Mouse (Mus musculus): Measurements from ENCODE around the gene Nfasc.

Gene Nfasc

DNA sequence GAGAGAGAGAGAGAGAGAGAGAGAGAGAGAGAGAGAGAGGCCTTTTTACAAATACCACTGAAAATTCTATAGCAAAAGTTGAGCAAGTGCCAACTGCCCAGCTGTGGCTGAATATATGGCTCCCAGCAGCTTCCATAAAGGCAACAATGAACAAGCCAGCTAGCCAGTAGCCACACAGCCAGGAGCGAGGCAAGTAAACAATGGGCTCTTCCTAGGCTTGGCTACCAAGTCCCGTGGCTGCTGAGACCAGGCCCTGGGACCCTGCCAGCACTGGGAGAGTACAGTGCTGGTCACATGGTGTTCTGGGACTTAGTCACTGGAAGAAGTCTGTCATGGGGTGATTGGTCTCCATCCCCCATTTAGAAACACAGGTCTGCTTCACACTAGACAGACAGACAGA lies 14.0 kb downstream of the Nfasc start:
- DNase-seq: no peak

DNA sequence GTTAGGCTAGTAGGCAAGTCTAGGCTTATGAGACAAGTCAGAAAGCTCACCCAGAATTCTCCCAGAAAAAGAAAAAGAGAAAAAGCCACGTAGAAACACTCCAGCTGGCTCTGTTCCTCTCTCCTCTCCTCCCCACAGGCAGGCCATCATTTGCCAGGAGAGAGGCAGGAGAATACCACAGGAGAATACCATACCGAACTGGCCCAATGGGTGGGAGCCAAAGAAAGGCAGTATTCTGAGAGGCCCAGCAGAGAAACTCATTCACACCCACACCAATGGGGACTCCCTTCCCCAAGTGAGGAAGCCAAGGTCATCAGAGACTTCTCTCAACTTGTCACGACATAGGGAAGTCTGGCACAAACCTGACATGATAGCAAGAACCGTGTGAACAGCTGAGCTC lies 19.2 kb downstream of the Nfasc start:
- DNase-seq: no peak

DNA sequence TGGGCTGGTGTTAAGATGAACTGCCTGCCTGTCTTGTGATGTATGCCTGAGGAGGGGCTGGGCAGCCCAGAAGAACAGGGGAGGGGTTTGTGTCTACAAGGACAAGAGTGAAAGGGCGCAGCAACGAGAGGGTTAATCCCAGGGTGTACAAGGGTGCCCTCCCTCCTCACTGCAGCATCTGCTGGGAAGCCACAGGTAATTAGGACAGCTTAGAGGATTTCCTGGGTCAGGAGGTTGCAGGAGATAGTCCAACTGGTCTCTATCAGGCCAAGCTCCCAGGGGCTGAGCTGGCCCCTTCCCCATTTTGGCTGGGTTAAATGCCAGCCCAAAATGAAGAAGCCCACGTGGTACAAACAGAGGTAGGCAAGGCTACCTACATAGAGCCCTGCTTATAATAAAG lies 20.3 kb downstream of the Nfasc start:
- no peak for DNase-seq

DNA sequence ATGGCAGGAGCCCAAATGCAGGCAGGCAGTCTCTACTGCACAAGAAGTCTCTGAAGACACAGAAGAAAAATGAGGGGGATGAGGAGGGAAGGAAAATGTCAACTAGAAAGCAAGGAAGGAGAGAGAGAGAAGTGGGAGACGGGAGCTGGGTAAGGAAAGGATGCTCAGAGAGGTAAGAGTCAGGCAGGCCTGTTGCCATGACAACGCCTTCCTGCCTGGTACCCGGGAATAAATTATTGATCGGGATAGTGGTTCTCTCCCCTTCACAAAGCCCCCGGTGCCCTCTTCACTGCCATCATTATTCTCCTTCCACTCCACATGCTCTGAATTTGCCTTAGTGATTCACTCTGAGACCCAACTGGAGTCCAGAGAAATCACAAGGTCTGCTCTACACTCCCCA lies 23.4 kb downstream of the Nfasc start:
- DNase-seq: no peak

DNA sequence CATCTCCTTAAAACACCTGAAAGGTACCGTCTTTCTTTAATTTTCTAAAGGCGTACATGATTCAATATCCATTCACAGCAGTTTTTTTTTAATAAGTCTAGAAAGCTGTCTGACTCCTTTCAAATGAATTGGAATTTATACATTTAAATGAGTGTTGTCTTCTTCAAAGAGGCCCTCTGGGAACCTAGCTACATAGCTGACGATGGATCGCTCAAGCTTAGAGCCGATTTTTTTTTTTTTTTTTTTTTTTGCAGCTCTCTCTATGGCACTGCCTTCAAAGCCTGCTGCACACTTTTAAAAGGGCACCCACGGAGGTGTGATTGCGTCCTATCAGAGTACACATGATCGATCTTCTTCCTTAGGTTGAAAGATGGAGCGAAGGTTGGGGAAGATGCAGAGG lies 26.6 kb downstream of the Nfasc start:
- DNase-seq: no peak

DNA sequence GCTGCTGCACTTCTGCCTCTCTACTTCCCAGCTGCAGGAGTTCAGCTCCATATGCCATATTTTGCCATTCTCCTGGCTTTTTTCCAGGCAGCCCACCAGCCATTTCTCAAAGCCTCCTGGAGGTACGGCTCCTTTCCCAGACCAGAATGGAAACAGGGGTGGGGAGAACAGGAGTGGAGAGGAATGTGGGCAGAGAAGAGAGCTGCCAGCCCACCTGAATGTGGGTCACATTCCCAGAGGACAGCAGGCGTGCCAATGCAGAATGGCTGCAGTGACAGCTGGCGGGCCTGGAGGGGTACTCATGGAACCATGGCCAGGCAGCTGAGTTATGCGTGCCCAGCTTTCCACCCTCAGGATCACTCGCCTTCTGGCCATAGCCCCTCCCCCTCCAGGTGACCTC lies 32.2 kb downstream of the Nfasc start:
- DNase-seq: peak in 1 of 2 experiments; percentile 6

DNA sequence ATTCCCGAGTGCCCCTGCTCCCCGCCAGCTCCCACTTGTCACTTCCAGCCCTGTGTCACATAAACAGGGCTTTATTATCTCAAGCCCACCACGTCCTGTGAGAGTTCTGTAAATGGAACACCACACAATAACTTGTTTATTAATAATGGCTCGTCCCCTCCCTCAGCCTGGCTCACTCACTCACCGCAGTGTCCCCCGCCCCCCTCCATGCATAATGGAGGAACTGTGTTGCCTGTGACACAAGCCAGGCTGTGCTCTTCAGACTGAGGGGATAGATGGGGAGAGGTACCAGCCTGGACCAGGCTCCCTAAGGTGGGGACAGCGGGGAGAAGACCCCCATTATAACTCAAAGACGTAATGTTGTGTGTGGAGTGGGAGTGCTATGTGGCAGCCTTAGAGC lies 34.3 kb downstream of the Nfasc start:
- no peak for DNase-seq

DNA sequence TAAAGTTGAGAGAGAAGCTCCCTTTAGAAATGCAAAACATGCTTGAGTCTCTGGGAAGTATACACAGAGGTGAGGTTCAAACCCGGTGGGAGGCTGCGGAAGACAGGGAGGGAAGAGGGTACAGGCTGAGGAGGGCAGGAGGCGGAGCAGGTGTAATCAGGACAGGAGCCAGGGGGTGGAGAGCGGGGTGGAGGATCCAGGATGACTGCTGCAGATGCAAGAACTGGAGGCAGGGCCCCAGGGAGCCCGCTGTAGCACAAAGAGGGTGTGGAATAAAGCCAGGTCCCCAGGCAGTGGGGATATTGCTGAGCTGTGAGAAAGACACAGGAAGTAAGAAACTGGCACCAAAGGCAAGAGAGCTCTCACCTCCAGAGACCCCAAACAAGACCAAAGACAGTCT lies 38.1 kb downstream of the Nfasc start:
- DNase-seq: no peak

DNA sequence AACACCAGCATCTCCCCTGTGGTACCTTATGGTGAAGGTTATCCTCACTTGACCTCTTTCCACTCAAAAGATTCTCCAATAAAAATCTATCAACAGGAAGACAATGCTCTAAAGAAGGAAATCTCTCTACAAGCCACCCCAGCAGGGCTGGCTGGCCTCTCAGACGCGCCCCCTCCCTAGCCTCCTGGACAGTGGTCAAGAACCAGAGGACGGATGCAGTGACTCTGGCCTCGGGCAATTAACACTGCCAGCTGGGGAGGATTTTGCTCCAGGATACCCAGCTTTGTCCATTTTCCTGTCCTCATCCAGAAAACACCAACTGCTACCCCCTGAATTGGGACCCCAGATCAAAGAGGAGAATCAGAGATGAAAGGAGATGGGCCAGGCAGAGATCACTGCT lies 44.7 kb downstream of the Nfasc start:
- DNase-seq: no peak

DNA sequence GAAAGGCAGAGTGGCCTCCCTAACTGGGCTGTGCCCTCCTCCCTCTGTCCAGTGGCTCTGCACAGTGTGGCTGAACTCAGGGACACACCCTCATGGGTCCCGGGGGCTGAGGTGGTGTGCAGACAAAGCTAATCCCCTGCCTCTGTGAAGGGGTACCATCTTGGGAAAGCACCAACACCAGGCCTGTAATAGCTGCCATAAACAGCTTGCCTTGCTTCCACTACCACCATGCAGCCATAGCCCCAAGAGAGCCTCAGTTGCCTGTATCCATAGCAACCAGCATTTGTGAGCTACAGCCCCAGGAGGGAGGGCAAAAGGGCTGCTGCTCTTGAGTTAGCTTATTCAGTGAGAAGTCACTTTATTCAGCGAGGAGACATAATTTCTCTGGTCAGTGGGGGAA lies 45.4 kb downstream of the Nfasc start:
- no peak for DNase-seq

DNA sequence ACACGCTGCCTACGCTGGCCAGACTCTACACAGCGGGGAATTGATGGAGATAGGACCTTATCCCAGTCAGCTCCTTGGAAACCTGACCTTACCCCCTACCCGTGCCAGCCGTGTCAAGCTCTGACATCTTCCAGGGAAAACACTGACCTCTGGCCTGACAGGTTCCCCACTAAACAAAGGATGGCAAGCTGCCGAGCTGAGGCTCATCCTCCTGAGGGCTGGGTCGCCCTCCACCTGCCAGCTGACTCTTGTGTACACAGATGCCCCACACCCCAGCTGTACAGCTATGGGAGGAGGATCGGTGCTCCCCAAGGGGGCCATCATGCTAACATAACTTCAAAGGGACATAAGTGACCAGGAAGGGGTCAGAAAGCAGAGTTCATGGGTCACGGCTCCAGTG lies 47.6 kb downstream of the Nfasc start:
- no peak for DNase-seq

DNA sequence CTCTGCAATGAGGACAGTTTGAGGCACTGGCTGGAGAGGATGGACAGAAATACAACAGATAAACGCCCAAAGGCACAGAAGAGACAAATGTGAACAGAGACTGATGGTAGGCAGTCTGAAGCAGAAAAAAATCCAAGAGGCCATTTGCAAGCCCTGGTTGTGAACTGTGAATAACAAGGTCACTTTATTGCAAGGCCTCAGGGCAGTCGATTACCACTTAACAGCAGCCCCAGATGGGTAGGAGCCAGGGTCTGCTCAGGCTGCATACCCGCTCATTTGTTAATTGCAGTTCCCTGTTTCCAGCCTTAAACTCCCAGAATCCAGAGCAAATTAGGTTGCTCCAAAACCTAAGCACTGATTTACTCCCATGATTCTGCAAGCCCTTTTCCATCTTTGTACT lies 52.4 kb downstream of the Nfasc start:
- no peak for DNase-seq

DNA sequence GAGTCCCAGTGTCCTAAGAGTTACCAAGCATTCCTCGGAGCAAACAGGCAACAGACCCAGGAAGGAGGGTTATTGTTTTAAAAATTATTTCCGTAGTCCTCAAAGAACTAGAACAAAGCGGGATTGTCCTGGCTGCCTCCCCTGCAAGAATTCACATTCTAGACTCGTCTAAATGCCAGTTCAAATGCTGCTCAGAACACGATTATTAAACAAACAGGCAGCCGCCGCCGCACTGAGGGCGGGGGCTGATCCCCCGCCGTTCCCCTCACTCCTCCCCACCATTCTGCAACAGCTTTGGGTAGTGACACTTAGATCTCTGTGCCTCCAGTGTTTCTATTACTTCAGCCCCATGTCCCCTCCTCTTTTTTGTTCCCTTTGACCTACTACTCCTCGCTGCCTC lies 62.7 kb downstream of the Nfasc start:
- DNase-seq: no peak

DNA sequence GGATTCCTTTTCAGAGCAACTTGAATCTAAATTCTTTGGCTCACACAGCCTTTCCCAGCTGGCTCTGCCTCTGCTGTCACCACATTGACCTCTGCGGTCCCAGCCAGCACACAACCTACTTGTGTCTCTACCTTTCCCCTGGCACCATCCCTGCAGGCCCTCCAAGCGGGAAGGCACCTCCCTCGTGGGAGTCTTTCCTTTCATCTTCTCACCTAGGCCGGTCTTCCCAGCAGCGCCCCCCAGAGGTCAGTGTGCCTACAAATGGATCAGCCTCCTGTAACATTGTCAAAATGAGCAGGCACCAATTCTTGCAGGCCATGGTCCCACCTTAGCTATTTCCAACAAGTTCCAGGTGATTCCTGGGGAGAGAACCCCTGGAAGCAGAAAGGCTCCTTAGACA lies 63.5 kb downstream of the Nfasc start:
- DNase-seq: peak; percentile 19 to 21

DNA sequence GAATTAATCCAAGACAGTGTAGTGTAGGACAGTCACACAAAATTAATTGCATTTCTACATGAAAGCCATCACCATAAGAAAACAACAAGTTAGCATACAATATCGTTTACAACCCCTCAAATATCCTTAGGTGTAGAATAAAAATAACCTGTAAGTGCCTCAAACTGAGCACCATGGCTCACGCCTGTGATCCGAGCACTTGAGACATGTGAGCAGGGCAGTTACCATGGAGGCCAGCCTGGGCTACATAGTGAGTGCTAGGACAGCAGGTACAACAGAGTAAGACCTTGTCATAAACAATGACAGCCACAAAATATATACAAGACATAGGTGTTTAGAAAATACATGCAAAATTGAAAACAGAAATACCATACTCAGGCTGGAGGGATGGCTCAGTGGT lies 68.9 kb downstream of the Nfasc start:
- DNase-seq: no peak

DNA sequence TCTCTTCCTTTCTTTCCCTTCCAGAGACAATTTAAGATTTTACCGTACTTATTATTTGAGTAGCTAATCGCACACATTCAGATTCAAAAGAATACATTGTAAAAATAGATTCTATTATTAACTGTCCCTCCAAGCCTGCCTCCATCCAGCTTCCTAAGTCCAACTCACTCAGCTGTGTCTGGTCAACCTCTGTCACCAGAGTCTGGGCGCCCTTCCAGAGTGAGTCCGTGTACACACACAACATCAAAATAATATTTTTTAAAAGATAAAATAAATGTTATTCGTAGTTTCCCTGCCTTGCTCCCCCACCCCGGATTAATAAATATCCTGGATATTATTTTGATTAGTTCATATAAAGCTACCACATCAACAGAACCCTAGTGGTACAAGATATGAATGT lies 72.4 kb downstream of the Nfasc start:
- DNase-seq: peak; percentile 77 to 82

DNA sequence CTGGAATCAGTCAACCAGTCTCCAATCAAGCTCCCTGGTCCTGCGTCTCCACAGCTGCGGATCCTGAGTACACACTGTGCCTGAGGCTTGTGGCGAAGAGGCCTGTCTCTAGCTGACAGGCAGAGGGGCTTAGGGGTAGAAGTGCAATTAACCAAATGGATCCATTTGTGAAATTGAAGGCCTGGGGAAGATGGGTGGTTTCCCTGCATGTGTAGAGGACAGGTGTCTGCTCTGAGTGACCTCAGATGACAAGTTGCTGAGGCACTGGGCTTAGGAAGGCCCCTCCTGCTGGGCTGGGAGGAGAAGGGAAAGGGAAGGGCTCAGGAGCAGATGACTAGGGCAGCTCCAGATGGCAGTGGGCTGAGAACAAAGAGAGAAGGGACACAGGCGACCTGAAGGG lies 81.2 kb downstream of the Nfasc start:
- DNase-seq: no peak

DNA sequence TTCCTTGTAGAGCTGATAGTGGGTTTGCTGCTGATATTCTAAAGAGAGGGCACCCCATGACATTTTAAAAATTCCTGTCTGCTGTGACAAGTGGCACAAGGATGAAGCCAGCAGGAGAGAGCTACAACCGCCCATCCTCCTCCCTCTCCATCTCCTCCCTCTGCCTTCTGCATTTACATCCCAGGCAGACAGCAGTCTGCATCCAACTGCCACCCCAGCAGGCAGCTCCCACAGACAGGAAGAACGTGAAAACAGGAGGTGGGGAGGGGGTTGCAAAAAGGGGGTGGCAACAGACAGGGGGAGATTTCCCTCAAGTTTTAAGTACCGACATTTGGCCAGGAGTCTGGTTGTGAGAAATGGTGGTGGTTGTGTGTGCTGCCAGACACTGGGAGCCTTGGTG lies 82.0 kb downstream of the Nfasc start:
- no peak for DNase-seq

DNA sequence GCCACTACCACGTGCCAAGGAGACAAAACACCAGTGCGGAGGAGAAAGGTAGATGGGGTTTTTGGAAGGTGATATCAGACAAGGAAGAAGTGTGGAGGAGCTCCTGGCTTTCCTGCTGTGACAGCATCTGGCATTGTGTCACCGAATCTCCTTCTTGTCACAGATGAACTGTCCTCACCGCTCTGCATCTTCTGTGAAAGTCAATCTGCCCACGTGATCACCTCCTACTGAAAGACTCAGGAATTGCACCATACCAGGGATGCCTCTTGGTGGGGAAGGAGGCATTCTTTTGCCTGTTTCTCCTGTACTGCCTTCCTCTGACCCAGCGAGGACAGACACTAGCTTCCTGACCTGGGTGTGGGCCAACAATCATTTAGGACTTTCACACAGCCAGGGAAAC lies 86.0 kb downstream of the Nfasc start:
- DNase-seq: peak; percentile 12 to 21

DNA sequence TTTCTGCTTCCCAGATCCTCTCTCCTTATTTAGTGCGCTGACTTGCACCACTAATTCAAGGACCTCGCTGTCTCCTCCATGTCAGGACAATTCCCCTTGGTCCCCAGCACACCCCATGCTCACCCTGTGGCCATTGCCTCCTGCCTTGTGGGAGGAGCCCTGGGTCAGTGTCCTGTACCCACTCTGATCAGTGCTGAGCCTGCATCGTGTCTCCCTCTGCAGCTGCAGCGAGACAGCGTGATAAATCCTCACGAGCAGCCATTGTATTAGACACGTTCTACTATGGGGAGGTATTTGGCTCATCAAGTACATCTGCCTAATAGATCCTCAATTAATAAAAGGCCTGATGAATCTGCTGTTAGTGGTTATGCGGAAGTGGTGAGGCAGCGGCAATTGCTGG lies 86.8 kb downstream of the Nfasc start:
- no peak for DNase-seq

DNA sequence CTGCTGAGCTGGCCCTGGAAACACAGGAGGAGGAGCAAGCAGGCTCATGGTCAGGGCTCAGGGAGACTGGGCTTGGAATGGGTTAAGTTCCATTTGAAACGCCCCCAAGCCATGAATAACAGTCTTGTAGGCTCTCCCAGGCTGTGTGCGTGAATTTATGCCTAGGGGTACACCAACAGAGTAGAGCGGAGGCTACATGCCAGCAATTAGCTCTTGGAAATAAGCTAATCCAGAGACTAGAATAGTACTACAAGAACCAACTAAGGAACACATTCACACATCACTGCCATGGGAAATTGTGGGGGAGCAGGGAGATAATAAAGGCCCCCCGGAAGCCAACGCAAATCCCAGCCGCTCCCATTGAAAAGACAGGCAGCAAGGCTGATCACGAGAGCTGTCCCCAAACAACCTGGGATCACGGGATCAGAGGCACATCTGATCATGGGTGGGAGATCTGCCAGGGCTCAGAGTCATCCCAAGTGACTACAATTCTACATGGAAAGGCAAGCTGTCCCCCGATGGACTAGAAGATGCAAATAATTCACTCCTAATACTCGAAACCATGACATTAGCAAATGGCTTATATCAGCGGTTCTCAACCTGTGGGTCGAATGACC lies 87.6 kb downstream of the Nfasc start:
- DNase-seq: no peak

DNA sequence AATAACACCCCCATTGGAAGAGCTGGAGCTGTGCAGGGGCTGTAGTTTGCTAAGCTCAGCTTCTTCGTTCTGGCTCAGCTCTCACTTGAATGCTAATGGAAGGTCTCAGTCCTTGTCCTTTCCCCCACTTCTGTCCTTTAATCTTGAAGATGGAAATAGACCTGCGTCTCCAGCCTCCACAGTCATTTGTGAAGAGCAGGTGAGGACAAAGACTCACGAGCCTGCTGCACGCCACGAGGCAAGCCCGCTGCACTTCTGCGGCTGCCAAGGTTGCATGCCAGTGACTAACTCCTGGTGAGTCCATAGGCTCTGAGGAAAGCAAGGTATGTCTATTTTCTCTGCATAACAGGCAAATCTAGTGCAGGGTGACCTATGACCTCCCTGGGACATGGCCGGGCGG lies 88.4 kb downstream of the Nfasc start:
- no peak for DNase-seq

DNA sequence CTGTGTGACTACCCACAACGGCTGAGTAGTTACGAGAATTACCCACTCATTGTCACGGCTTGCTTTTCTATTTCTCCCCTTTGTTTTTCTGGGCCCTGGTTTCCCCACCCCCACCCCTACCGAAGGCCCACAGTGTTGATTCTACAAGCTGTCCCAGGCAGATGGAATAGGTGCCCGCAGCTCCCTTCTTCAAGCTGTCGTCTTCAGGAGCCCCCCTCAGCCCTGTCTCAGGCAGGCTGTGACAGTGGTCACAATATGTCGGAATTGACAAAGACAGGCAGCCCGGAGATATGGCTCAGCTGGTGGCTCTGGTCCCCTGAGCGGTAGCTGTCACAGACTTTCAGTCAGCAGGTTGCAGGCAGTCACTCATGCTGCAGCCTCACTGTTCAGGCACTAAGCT lies 90.9 kb downstream of the Nfasc start:
- no peak for DNase-seq

DNA sequence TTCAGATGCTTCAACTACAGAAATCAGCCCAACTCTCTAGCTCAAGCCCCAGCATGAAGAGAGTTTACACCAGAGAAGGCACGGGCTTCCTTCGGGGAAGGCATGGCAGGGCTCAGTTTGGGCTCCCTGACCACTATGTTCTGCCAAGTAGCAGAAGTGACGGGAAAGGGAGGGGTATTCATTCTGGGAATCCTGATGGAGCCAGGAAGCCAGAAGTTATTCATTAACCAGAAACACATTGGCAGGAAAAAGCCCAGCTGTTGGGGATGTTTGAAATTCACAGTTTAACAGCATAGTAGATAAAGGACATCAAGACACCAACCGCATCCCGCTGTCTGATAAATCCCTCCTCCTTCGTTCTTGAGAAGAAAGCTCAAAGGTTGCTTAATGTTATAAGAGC lies 93.6 kb downstream of the Nfasc start:
- peak in 1 of 2 experiments; percentile 13 for DNase-seq

DNA sequence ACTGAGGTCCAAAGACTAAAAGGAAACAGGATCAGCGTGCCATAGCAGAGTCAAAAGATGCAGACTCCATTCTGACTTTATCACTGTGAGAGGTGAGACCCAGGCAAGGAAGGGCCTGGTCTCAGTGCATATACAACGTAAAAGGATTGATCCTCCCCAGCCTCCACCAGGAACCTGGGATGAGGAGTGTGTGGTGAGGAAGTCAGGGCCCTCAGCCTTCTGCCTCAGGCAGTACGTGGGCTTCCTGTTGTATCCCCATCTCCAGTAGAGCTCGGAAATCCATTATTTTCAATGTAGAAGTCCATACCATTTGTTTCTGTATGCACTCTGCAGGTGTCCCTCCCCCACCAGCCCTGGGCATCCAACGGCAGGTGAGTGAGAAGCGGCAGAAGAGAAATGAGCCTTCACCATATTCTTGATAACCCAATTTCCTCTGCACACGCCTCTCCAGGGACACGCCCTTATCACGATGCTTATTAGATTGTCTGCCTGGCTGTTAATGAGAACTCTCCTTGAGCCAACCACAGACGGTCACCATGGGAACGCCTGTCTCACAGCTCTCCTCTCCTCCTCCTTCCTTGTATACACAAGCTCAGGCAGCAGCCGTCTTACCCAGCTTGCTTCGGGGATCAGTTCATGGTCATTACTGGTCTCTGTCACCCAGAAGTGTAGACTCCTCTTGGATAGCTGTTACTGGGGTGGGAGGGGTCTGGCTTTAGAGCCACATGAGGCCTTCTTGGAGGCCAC lies 100.4 kb downstream of the Nfasc start:
- DNase-seq: no peak
